Mouse (Mus musculus): ENCODE data around the gene Slc25a38.

Slc25a38 gene

GRCm38 (mm10) chr9:120110211-120111018 is at the start of gene Slc25a38:
TSS of gene Slc25a38 (plus strand) at chr9:120110374.
- DNase-seq (ENCODE audit: extremely low read depth, low read depth) = peak; percentile 81

GRCm38 (mm10) chr9:120064317-120064716 is 45.9 kb upstream of the Slc25a38 start:
- DNase-seq (ENCODE audit: extremely low read depth, low read depth) = no peak

- no peak for DNase-seq (ENCODE audit: extremely low read depth, low read depth)
Observed at GRCm38 (mm10) chr9:120067609-120068008, 42.6 kb upstream of the Slc25a38 start.

GRCm38 (mm10) chr9:120068047-120068446 is 42.1 kb upstream of the Slc25a38 start:
- no peak for DNase-seq (ENCODE audit: extremely low read depth, low read depth)

- DNase-seq (ENCODE audit: extremely low read depth, low read depth) = no peak
Observed at GRCm38 (mm10) chr9:120069779-120070178, 40.4 kb upstream of the Slc25a38 start, which contains the start of gene Cx3cr1. TSS of gene Cx3cr1 (minus strand) at chr9:120069879.

GRCm38 (mm10) chr9:120071251-120071650 is 38.9 kb upstream of the Slc25a38 start:
- no peak for DNase-seq (ENCODE audit: extremely low read depth, low read depth)

- peak; percentile 20 for DNase-seq (ENCODE audit: extremely low read depth, low read depth)
Observed at GRCm38 (mm10) chr9:120073169-120073568, 37.0 kb upstream of the Slc25a38 start.

- DNase-seq (ENCODE audit: extremely low read depth, low read depth) = no peak
Observed at GRCm38 (mm10) chr9:120074516-120074915, 35.7 kb upstream of the Slc25a38 start.

GRCm38 (mm10) chr9:120078241-120078640 is 31.9 kb upstream of the Slc25a38 start:
- no peak for DNase-seq (ENCODE audit: extremely low read depth, low read depth)

- DNase-seq (ENCODE audit: extremely low read depth, low read depth) = no peak
Observed at GRCm38 (mm10) chr9:120079901-120080300, 30.3 kb upstream of the Slc25a38 start.

GRCm38 (mm10) chr9:120080546-120081108 is 29.5 kb upstream of the Slc25a38 start:
- no peak for DNase-seq (ENCODE audit: extremely low read depth, low read depth)

GRCm38 (mm10) chr9:120081247-120081646 is 28.9 kb upstream of the Slc25a38 start:
- DNase-seq (ENCODE audit: extremely low read depth, low read depth) = peak; percentile 33

- no peak for DNase-seq (ENCODE audit: extremely low read depth, low read depth)
Observed at GRCm38 (mm10) chr9:120081967-120082366, 28.2 kb upstream of the Slc25a38 start.

- no peak for DNase-seq (ENCODE audit: extremely low read depth, low read depth)
Observed at GRCm38 (mm10) chr9:120082691-120083090, 27.5 kb upstream of the Slc25a38 start.

GRCm38 (mm10) chr9:120083158-120083894 is 26.8 kb upstream of the Slc25a38 start:
- DNase-seq (ENCODE audit: extremely low read depth, low read depth) = peak; percentile 53

GRCm38 (mm10) chr9:120084406-120084805 is 25.8 kb upstream of the Slc25a38 start:
- DNase-seq (ENCODE audit: extremely low read depth, low read depth) = no peak

- DNase-seq (ENCODE audit: extremely low read depth, low read depth) = no peak
Observed at GRCm38 (mm10) chr9:120089125-120089524, 21.0 kb upstream of the Slc25a38 start.

GRCm38 (mm10) chr9:120091086-120091485 is 19.1 kb upstream of the Slc25a38 start:
- no peak for DNase-seq (ENCODE audit: extremely low read depth, low read depth)

GRCm38 (mm10) chr9:120091696-120092238 is 18.4 kb upstream of the Slc25a38 start, which contains the start of gene Ccr8:
TSS of gene Ccr8 (plus strand) at chr9:120092114.
- DNase-seq (ENCODE audit: extremely low read depth, low read depth) = no peak

- DNase-seq (ENCODE audit: extremely low read depth, low read depth) = no peak
Observed at GRCm38 (mm10) chr9:120093701-120094100, 16.5 kb upstream of the Slc25a38 start.

GRCm38 (mm10) chr9:120095886-120096285 is 14.3 kb upstream of the Slc25a38 start:
- no peak for DNase-seq (ENCODE audit: extremely low read depth, low read depth)

- DNase-seq (ENCODE audit: extremely low read depth, low read depth) = no peak
Observed at GRCm38 (mm10) chr9:120098682-120099081, 11.5 kb upstream of the Slc25a38 start.
